Mouse (Mus musculus): ENCODE results near the gene Prtn3. TPM values are rescaled to one million over a fixed set of nuclear protein-coding genes. Genes with fewer than 3 reads are reported as not detected.

The Prtn3 gene
- polyA plus RNA-seq, 1 experiment from 2014 or later = 7.9 TPM

- ATAC-seq (replicated peaks; ENCODE audit: low FRiP score, low read depth) (peak; percentile 75), DNase-seq (ENCODE audit: low spot score) (peak; percentile 96)
- H3K9me3 ChIP-seq (replicated peaks; ENCODE audit: low read length) = no peaks in the 10 kb centered on the region
- H3K9ac ChIP-seq (ENCODE audit: low read depth, low read length) = peak within 1 kb of the TSS; percentile 93
- H3K27me3 ChIP-seq (ENCODE audit: insufficient read depth, low read length) = peaks cover 10% of the 10 kb centered on the region
- TF ChIP-seq CTCF (IDR thresholded peaks at IDR 0.05; ENCODE audit: low read depth) = 0 out of 2 replicates have a peak, but pooled peaks have one; percentile 4
- under 1% methylated on average over 61 of the region's 63 CpGs for WGBS
- peaks cover 14% of the 10 kb centered on the region for H3K4me1 ChIP-seq (replicated peaks; ENCODE audit: insufficient read depth, low read length)
- peak within 1 kb of the TSS; percentile 91 for H3K4me3 ChIP-seq (replicated peaks; ENCODE audit: low read depth, low read length)
- peak within 1 kb of the TSS; percentile 68 for H3K4me2 ChIP-seq (ENCODE audit: low read length)
- H3K27ac ChIP-seq = peak within 1 kb of the TSS; percentile 98
- H3K36me3 ChIP-seq (ENCODE audit: insufficient read depth, low read length) = peaks cover 7% of the 10 kb centered on the region; the same call in 1 of the 2 replicates
These were observed 52.4 kb downstream of the Prtn3 start, which contains the start of gene Arid3a for GRCm38 (mm10) chr10:79926491-79927323. TSS of gene Arid3a (plus strand) at chr10:79927043.

DNA sequence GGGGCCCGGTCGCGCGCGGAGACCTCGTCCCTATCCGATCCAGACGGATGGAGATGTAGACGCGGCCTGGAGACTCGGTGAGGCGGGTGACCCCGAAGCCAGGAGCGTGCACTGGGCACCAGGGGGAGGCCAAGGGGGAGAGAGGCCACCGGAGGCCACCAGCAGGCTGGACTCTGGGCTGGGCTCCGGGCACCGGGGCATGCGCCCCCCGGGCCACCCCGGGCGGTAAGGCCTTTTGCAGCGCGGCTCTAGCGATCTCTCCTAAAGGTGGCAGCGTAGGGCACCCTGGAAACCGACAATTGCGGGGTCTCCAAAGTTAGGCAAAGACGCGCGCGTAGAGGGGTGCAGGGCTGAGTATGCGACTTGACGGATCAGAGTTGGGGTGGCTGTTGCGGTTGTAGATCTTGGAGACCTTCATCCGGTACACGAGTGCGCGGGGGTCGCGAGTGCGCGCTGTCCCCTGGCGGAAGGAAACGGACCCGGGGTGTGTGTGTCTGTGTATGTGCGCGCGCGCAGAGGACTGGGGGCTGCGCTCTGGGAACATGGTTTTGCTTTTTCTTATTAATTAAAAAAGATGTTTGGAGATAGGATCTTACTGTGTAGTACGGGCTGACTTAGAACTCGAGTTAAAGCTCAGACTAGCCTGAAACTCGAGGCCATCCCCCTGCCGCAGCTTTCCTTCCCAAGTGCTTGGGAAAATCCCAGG, 53.2 kb downstream of the Prtn3 start:
- peak overlapping the region; percentile 93 for H3K9ac ChIP-seq (ENCODE audit: low read depth, low read length)
- peaks cover 5% of the 10 kb centered on the region for H3K27me3 ChIP-seq (ENCODE audit: insufficient read depth, low read length)
- H3K36me3 ChIP-seq (ENCODE audit: insufficient read depth, low read length) = peaks cover 12% of the 10 kb centered on the region; the same call in 1 of the 2 replicates
- peaks cover 18% of the 10 kb centered on the region for H3K4me1 ChIP-seq (replicated peaks; ENCODE audit: insufficient read depth, low read length)
- 0 out of 2 replicates have a peak, but pooled peaks have one; percentile 11 for TF ChIP-seq CTCF (IDR thresholded peaks at IDR 0.05; ENCODE audit: low read depth)
- peak overlapping the region; percentile 68 for H3K4me2 ChIP-seq (ENCODE audit: low read length)
- WGBS = under 1% methylated on average over 50 of the region's 54 CpGs
- no peaks in the 10 kb centered on the region for H3K9me3 ChIP-seq (replicated peaks; ENCODE audit: low read length)
- peak overlapping the region; percentile 91 for H3K4me3 ChIP-seq (replicated peaks; ENCODE audit: low read depth, low read length)
- H3K27ac ChIP-seq = peak overlapping the region; percentile 98
- peak; percentile 72 for DNase-seq (ENCODE audit: low spot score)
- ATAC-seq (replicated peaks; ENCODE audit: low FRiP score, low read depth) = peak; percentile 33

DNA sequence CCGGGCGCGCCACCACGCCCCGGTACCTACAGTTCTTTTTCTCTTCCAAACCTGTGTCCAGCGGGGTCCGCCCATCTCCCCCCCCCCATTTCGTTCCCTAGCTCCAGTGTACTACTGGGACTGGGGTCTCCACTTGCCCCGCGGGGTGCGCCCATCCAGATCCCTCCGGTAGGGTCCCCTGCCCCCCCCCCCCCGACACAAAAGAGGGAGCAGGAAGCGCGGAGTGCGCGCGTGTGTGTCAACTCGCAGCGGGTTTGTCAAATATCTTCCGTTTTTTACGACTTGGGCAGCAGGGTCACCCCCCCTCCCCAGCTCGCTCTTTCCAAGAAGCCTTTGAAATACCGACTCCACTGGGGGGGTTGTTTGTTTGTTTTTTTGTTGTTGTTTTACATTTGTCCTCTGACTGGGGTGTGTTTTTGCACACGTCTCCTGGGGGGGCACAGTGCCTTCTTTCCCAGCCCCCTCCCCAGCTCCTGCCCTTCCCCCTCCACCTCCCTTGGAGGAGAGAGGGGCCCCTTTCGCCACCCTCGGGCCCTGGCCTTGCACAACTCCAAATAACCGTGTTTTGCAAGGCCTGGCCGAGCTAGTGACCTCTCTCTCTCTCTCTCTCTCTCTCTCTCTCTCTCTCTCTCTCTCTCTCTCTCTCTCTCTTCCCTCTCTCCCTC, 53.9 kb downstream of the Prtn3 start:
- no peak for TF ChIP-seq CTCF (IDR thresholded peaks at IDR 0.05; ENCODE audit: low read depth)
- Histone ChIP-seq H3K4me1 (replicated peaks; ENCODE audit: insufficient read depth, low read length) (peaks cover 25% of the 10 kb centered on the region), H3K27me3 (ENCODE audit: insufficient read depth, low read length) (0 out of 2 replicates have a peak, but pooled peaks cover under 1% of the 10 kb centered on the region), H3K9ac (ENCODE audit: low read depth, low read length) (peak overlapping the region; percentile 93), H3K36me3 (ENCODE audit: insufficient read depth, low read length) (peaks cover 12% of the 10 kb centered on the region; the same call in 1 of the 2 replicates), H3K4me2 (ENCODE audit: low read length) (peak overlapping the region; percentile 68), H3K9me3 (replicated peaks; ENCODE audit: low read length) (no peaks in the 10 kb centered on the region), H3K27ac (peak overlapping the region; percentile 98), H3K4me3 (replicated peaks; ENCODE audit: low read depth, low read length) (peak overlapping the region; percentile 91)
- under 1% methylated on average over 29 of the region's 29 CpGs for WGBS
- ATAC-seq (replicated peaks; ENCODE audit: low FRiP score, low read depth) (no peak), DNase-seq (ENCODE audit: low spot score) (peak; percentile 67)

DNA sequence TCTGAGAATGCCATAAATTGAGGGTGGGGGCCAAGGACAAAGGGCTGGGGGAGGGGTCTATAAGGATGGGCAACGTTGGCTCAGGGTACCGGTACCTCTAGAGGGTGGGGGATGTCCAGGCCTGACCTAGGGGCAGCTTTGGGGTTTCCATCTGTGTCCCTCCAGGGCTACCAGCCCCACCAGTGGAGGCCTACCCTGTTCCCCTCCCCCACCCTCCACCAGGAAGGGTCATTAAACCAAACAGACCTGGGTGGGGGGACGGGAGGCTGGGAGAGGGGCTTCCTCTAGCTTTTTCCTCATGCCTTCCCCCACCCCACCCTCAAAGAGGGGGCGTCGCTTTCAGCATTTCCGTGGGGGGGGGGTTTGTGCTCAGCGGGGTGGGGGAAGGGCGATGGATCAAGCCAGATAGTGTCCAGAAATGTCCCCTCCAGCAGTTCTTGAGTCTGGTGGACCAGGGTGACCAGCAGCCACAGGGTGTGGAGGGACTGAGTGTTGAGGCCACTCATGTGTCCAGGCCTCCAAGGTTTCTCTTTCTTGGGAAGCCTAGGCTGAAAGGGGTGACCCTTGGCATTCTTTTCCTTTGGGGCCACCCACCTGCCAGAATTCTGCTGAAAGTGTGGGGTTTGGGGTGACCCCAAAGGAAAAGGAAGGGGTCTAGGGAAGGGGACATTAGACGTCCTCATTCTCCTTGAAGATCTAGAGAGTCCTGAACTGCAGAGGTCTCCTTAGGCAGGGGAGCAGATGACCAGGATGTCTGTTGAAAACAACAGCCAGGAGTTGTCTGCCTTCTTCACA, 54.8 kb downstream of the Prtn3 start:
- H3K27ac ChIP-seq = peak overlapping the region; percentile 98
- H3K9ac ChIP-seq (ENCODE audit: low read depth, low read length) = peak overlapping the region; percentile 25; the same call in 1 of the 2 replicates
- DNase-seq (ENCODE audit: low spot score) (no peak), ATAC-seq (replicated peaks; ENCODE audit: low FRiP score, low read depth) (no peak)
- peak overlapping the region; percentile 91 for H3K4me3 ChIP-seq (replicated peaks; ENCODE audit: low read depth, low read length)
- 21% methylated on average over 9 of the region's 9 CpGs for WGBS
- no peaks in the 10 kb centered on the region for H3K27me3 ChIP-seq (ENCODE audit: insufficient read depth, low read length)
- H3K36me3 ChIP-seq (ENCODE audit: insufficient read depth, low read length) = peaks cover 16% of the 10 kb centered on the region
- TF ChIP-seq CTCF (IDR thresholded peaks at IDR 0.05; ENCODE audit: low read depth) = no peak
- H3K9me3 ChIP-seq (replicated peaks; ENCODE audit: low read length) = no peaks in the 10 kb centered on the region
- peaks cover 34% of the 10 kb centered on the region for H3K4me1 ChIP-seq (replicated peaks; ENCODE audit: insufficient read depth, low read length)
- H3K4me2 ChIP-seq (ENCODE audit: low read length) = peak overlapping the region; percentile 68

DNA sequence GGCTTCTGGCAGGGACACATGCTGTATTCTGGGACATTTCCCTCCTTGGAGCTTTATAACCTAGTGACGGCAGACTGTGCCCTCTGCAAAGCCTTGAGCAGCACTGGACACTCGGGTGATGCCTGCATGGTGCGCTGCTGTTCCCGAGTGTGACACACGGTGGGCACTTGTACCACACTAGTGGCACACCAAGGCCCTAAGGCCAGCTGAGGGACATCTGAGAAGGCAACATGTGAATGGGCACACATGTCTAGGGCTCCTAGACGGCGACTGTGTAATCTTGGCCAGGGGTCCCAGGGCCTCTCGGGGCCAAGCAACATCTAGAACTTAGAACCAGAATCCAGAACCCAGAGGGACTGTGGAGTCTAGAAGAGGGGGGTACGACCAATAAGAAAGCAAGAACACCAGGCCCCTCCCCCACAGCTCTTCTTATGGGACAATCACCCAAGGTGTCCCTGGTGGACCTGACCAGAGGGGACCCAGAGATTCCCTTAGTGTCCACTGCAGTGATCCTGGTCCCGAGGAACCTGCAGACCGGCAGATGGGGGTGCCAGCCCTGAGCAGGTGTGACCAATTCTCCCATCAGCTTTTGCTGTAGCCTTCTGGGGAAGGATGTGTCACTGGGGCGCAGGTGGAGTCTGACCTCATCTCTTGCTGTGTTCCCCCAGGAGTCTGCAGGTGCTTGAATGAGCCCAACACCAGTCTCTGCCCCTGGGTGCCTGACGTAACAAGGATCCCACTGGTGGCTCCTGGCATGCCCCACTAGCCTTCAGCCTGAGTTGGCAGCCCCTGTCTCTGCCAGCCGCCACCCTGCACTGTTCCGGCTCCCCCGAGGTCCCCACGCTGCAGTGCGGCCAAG, 55.9 kb downstream of the Prtn3 start:
- H3K4me3 ChIP-seq (replicated peaks; ENCODE audit: low read depth, low read length) = no peak overlapping the region
- peaks cover 40% of the 10 kb centered on the region for H3K4me1 ChIP-seq (replicated peaks; ENCODE audit: insufficient read depth, low read length)
- peak overlapping the region; percentile 98; the same call in 1 of the 2 replicates for H3K27ac ChIP-seq
- 81% methylated on average over 18 of the region's 18 CpGs for WGBS
- DNase-seq (ENCODE audit: low spot score) (no peak), ATAC-seq (replicated peaks; ENCODE audit: low FRiP score, low read depth) (no peak)
- H3K27me3 ChIP-seq (ENCODE audit: insufficient read depth, low read length) = no peaks in the 10 kb centered on the region
- H3K36me3 ChIP-seq (ENCODE audit: insufficient read depth, low read length) = peaks cover 16% of the 10 kb centered on the region
- no peak overlapping the region for H3K9ac ChIP-seq (ENCODE audit: low read depth, low read length)
- no peak for TF ChIP-seq CTCF (IDR thresholded peaks at IDR 0.05; ENCODE audit: low read depth)
- no peaks in the 10 kb centered on the region for H3K9me3 ChIP-seq (replicated peaks; ENCODE audit: low read length)
- no peak overlapping the region; the same call in 1 of the 2 replicates for H3K4me2 ChIP-seq (ENCODE audit: low read length)

Data from kidney, postnatal 0 days (tissue).